Mouse (Mus musculus) G1E (cell line): ENCODE results near the gene Med23. TPM values are rescaled to one million over a fixed set of nuclear protein-coding genes. Genes with fewer than 3 reads are reported as not detected.

Experiments used
- ATAC-seq: 2 replicates; pipeline ENCODE4 v1.8.0; 2016; ENCODE audit warnings: mild to moderate bottlenecking; ENCODE audit not compliant: insufficient number of reproducible peaks, poor library complexity, low FRiP score, severe bottlenecking; ENCODE audit errors: extremely low read depth
- DNase-seq: peaks from one replicate; pipeline ENCODE4 v3.0.0; 2012; ENCODE audit warnings: low spot score
- H3K27me3 ChIP-seq: 2 replicates; pipeline ENCODE4 v1.6.1; 2012; ENCODE audit warnings: mild to moderate bottlenecking, low read length, inconsistent platforms; ENCODE audit not compliant: insufficient read depth
- H3K36me3 ChIP-seq: replicated peaks from 2 replicates; pipeline ENCODE3; 2012; ENCODE audit warnings: mild to moderate bottlenecking, inconsistent platforms
- H3K4me1 ChIP-seq: 2 replicates; pipeline ENCODE4 v1.6.1; 2012; ENCODE audit warnings: low read depth, low read length, inconsistent platforms, mixed read lengths; ENCODE audit not compliant: insufficient read depth
- H3K4me3 ChIP-seq: 2 replicates; pipeline ENCODE4 v1.5.1; 2012; ENCODE audit warnings: low read depth, mild to moderate bottlenecking, inconsistent platforms, low read length, moderate library complexity, mixed read lengths
- H3K9me3 ChIP-seq: replicated peaks from 2 replicates; pipeline ENCODE4 v1.6.1; 2012; ENCODE audit warnings: inconsistent platforms
- CTCF ChIP-seq: IDR thresholded peaks from 2 replicates; pipeline ENCODE4 v1.5.1; 2012; ENCODE audit warnings: low read depth, low read length, inconsistent platforms, mixed read lengths
- GATA1 ChIP-seq: IDR thresholded peaks from 2 replicates; pipeline ENCODE4 v1.6.1; 2012; ENCODE audit warnings: borderline replicate concordance, low read length, inconsistent platforms, mixed read lengths
- GATA2 ChIP-seq: IDR thresholded peaks from 2 replicates; pipeline ENCODE4 v1.6.1; 2012; ENCODE audit warnings: low read depth, low read length, inconsistent platforms, borderline replicate concordance
- POLR2AphosphoS5 ChIP-seq: IDR thresholded peaks from 2 replicates; pipeline ENCODE4 v1.6.1; 2012; ENCODE audit warnings: low read depth, low read length, inconsistent platforms; ENCODE audit not compliant: insufficient replicate concordance
- TAL1 ChIP-seq: conservative IDR thresholded peaks from 2 replicates; pipeline ENCODE4 v1.6.1; 2012; ENCODE audit warnings: low read depth, low read length, inconsistent platforms, mixed read lengths
- polyA plus RNA-seq: library from polyadenylated mRNA; stranded (reverse); fragments of >175 nt; gene quantifications from 2 replicates; pipeline ENCODE4 v1.2.3, GENCODE M21; 2012
- total RNA-seq, 2 experiments: library from RNA; stranded (forward) in 1 of 2; stranded (reverse) in 1 of 2; fragments of 200-1000 nt in 1 of 2; fragments of >200 nt in 1 of 2; fragmentation: Nextera tagmentation in 1 of 2; gene quantifications; 2 replicates each; pipeline ENCODE4 v1.2.3; 2014 to 2017

Med23 gene
- total RNA-seq (2014; fragmentation: Nextera tagmentation) = 48.9 and 52.8 TPM in 2 replicates
- total RNA-seq (2017) = 30.0 and 34.0 TPM in 2 replicates
- 8.9 and 13.7 TPM in 2 replicates for polyA plus RNA-seq

DNA sequence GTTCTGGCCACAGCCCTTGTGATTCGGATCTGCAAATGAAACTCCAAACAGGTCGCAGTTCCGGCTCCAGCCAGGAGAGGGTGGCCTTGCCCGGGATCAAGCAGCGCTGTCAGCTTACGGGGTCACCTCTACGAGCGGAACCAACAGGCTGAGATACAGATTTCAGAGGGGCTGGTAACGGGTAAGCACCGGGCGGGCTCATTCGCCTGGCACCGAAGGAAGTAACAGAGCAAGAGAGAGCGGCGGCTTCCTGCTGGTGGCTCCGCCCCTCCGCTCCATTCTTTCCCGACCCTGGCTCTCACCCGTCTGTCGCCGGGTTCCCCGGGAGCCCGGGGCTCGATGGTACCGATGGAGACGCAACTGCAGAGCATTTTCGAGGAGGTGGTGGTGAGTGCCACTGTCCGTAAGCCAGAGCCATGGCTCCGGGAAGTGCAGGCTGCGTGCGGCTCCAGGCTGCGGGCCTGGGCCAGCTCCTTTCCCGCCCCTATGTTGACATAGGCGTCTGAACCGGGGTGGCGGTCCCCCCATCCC, at the start of gene Med23:
Gene Med23 (plus strand): TSS at position 227 of the 531 bp plus-strand sequence.
- ATAC-seq = peak; percentile 100
- H3K9me3 ChIP-seq = no peaks in the 10 kb centered on the region
- H3K36me3 ChIP-seq = peaks cover 30% of the 10 kb centered on the region
- H3K4me1 ChIP-seq = peaks cover 6% of the 10 kb centered on the region; the same call in 1 of the 2 replicates
- H3K27me3 ChIP-seq = no peaks in the 10 kb centered on the region; the same call in 1 of the 2 replicates
- TF ChIP-seq POLR2AphosphoS5 = no peak
- no peak for TF ChIP-seq GATA2
- TF ChIP-seq TAL1 = no peak
- peak; percentile 75; the same call in 1 of the 2 replicates for TF ChIP-seq CTCF
- TF ChIP-seq GATA1 = no peak
- peak; percentile 76 for DNase-seq
- H3K4me3 ChIP-seq = peak within 1 kb of the TSS; percentile 91

DNA sequence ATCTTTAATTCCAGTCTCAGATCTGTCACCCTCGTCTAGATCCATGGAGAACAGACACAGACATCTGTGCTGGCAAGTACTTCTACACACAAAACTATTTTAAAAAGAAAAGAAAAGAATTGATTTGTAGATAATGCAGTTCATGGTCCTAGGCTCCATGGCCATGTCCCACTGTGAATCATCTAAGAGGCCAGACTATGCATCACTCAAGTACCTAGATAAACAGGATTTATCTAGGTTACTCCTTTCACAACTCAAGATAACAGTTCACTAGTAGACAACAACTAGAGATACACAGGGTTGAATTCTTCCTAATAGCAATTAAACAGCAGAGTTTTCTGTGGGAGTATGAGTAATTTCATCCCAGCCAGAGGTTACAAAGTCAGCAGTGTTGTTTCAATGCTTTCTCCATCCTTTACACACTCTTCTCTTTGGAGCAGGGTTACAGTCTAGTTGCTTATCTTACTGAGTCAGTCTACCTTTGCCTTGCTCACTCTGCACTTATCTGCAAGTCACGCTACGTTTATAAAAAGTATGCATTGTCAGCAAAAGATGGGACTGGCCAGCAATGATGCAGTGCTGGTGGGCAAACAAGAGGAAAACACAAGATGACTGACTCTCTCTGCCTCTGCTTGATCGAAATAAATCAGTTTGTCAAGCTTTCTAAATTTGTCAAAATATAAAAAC, 47.7 kb upstream of the Med23 start:
- Histone ChIP-seq H3K9me3 (no peaks in the 10 kb centered on the region), H3K4me3 (no peak overlapping the region), H3K4me1 (peaks cover 38% of the 10 kb centered on the region), H3K27me3 (no peaks in the 10 kb centered on the region), H3K36me3 (no peaks in the 10 kb centered on the region)
- DNase-seq (no peak), ATAC-seq (peak; percentile 69)
- TF ChIP-seq POLR2AphosphoS5 (no peak), GATA2 (no peak), TAL1 (no peak; the same call in 1 of the 2 replicates), GATA1 (no peak), CTCF (no peak)

DNA sequence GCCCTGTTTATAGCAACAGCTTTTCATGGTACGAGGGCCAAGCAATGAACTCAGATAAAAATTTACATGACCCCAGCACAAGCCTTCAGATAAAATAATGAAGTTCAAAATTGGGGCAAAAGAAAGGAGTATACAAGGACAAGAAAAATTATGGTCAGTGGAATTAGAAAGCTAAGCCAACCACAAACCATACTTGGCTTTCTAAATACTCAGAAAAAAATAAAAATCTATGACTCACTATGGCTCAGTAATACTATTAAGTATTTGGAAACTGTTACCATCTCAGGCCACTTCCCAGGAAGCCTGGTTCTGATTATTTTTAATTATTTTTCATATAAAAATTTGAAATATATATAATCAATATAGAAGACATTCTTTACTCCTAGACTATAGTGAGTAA, 46.9 kb upstream of the Med23 start:
- Histone ChIP-seq H3K27me3 (no peaks in the 10 kb centered on the region), H3K9me3 (no peaks in the 10 kb centered on the region), H3K36me3 (no peaks in the 10 kb centered on the region), H3K4me1 (peaks cover 38% of the 10 kb centered on the region), H3K4me3 (no peak overlapping the region)
- ATAC-seq (no peak), DNase-seq (no peak)
- TF ChIP-seq CTCF (no peak), GATA1 (no peak), TAL1 (no peak), GATA2 (no peak), POLR2AphosphoS5 (no peak)

DNA sequence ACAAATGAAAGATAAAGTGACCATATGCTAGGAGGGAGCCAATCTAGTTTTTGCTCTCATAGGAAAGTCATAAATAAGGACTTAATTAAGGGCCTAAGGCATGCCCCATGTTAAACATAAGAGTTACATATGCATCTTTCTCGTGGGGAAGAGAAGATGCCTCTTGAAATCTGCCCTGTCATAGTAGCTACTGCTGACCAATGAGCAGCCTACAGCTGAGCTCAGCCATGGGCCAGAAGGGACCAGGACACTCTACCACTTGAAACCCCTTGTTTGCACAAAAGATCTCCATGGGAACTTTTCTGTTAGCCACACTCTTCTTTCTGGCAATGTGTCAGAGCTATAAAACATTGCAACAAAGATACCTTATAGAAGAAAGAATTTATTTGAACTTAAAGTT, 46.5 kb upstream of the Med23 start:
- TF ChIP-seq CTCF = no peak
- no peak for TF ChIP-seq GATA1
- no peak for TF ChIP-seq TAL1
- TF ChIP-seq POLR2AphosphoS5 = no peak
- no peak for TF ChIP-seq GATA2
- Histone ChIP-seq H3K4me3 (no peak overlapping the region), H3K36me3 (no peaks in the 10 kb centered on the region), H3K9me3 (no peaks in the 10 kb centered on the region), H3K27me3 (no peaks in the 10 kb centered on the region), H3K4me1 (peaks cover 41% of the 10 kb centered on the region)
- no peak for DNase-seq
- ATAC-seq = no peak

DNA sequence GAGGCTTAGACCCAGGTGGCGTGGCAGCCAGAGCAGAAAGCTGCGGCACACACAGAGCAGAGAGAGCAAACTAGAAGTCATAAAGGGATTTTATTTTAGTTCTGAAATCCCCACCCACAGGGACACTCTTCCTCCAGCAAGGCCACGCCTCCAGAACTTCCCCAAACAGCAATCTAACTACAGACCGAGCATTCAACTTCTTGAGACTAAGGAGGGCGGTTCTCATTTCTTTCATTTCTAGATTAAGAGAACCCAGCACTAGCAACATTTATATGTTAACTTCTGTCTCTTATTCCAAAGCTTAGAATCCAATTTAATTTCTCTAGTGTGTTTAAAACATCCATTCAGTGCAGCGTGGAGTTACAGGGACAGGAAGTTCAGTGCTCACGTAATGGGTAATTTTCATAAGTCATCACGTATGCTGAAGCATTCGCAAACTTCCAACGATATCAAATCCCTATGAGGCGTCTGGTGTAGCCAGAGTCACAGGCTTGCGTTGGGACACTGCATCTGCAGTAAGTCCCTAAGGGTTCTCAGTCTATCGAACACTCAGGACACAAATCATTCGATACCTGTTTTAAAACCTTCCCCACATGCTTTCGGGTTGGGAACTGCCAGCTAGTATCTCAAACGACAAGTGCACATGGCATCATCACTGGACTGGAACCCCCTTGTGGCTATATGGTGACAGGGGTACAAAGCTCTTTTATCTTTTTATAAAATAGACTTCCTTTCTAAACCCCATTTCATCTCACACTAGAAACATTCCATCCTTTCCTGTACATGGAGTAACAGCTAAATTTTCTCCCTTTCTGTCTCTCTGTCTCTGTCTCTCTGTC, 45.9 kb upstream of the Med23 start:
- no peak for TF ChIP-seq CTCF
- TF ChIP-seq GATA2 = no peak
- TF ChIP-seq POLR2AphosphoS5 = no peak
- no peak for TF ChIP-seq TAL1
- TF ChIP-seq GATA1 = no peak
- Histone ChIP-seq H3K4me3 (no peak overlapping the region; the same call in 1 of the 2 replicates), H3K9me3 (no peaks in the 10 kb centered on the region), H3K36me3 (no peaks in the 10 kb centered on the region), H3K27me3 (no peaks in the 10 kb centered on the region), H3K4me1 (peaks cover 41% of the 10 kb centered on the region)
- peak; percentile 43 for ATAC-seq
- no peak for DNase-seq
